Mouse (Mus musculus) left cerebral cortex, postnatal 10 days (tissue): ENCODE measurements around the gene a. TPM values are rescaled to one million over a fixed set of nuclear protein-coding genes. Genes with fewer than 3 reads are reported as not detected.
"Not testable (repeated sequence)": the region's sequence is repeated elsewhere in the genome, so short reads cannot be mapped to it uniquely, and the experiment has no call there.

Experiments
- DNase-seq, 2 experiments: peaks; one replicate each; pipeline ENCODE4 v3.0.0; 2021 to 2022; ENCODE audit warnings: low spot score in 2 of 2, mixed read lengths in 1 of 2; ENCODE audit errors: extremely low spot score in 1 of 2
- intact Hi-C: fragments of 180-260 bp; cut with DNase I; formaldehyde crosslinking; loops from one replicate; pipeline ENCODE4 v1.15.1; 2025
- total RNA-seq, 2 experiments: library from RNA; stranded (reverse); gene quantifications; 2 replicates each; pipeline ENCODE4 v1.2.3; 2021

Gene a
- total RNA-seq, 2 experiments from 2014 or later: 0.77 TPM; not detected in 1

DNA sequence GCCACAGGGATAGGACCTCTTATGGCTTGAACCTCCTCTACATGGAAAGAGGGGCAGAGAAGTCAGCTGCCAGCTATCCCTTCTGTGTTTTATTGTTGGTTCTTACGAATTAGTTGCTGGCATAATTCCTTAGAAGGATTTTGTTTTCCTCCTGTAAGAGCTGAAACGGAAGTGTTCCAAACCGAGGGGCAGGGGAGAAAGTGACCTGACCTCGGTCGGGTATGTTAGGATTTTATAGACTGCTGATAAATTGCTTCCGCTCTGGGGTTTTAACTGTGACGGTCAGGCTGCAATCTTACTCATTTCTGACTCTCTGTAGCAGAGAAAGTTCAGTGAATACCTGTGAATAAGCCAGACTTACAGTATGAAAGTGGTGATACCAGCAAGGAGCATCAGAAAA, 158.2 kb downstream of the a start:
- no peak for DNase-seq
- intact Hi-C loops: loop anchor here (5.0 to 10.0 kb wide), 2 partner anchors 42 to 245 kb away; no protein-coding TSS in a partner anchor

GRCm38 (mm10) chr2:154949877-154950276, 158.7 kb downstream of the a start:
- no peak for DNase-seq
- intact Hi-C loops: loop anchor here (5.0 to 10.0 kb wide), 2 partner anchors 43 to 245 kb away; no protein-coding TSS in a partner anchor

DNA sequence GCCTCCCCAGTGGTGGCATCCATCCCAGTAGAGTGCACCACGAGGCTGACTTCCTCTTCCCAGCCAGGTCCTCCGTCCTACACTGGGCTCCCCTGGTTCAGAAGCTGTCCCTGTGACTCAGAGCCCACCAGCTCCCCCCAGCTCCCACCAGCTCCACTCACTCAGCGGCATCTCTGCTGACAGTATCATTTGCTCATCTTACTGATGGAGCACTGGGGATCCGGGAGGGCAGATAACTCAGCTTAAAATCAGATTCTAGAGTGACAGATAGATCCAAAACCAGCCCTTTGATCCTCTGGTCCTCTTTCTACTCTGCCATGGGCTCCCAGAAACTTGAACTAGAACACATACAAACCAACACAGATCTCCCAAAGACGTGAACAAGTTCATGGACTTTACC, 159.4 kb downstream of the a start:
- DNase-seq: no peak
- intact Hi-C loops: no loop called here

- no peak for DNase-seq
- intact Hi-C loops: no loop called here
Measured at GRCm38 (mm10) chr2:154959486-154959885, 168.3 kb downstream of the a start.

DNA sequence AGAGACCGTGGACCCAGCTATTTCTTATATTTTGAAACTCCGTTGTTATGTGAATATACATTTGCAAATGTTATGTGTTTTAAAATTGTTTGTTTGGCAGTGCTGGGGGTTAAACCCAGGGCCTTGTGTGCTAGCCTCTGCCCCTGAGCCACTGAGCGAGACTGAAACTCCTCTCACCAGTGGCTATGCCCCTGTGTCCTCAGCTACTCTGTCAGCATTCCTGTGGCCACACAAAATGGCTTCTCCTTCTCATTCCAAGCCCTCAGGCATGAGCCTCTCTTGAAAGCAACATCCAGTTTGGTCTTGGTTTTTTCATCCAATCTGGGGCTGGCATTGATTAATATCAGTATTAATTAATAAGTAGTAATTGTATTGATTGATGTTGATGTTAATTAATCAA, 168.7 kb downstream of the a start:
- intact Hi-C loops: no loop called here
- DNase-seq: no peak

DNA sequence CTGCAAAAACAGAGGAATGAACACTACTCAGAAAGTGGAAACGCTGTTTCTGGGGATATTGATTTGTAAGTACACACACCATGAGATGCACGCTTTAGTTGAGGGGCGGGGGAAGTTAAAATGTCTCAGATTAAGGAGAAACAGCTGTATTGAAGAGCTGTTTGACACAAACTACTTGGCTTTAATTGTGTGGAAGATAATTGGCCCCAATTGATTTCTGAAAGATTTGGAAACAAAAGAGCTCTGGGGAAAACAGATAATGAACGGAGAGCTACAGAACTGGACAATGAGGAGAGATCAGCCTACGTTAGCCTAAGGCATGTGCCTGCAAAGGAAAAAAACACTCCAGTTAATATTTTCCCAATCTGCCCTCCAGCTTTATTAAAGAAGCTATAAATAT, 172.0 kb downstream of the a start:
- intact Hi-C loops: no loop called here
- no peak for DNase-seq

DNA sequence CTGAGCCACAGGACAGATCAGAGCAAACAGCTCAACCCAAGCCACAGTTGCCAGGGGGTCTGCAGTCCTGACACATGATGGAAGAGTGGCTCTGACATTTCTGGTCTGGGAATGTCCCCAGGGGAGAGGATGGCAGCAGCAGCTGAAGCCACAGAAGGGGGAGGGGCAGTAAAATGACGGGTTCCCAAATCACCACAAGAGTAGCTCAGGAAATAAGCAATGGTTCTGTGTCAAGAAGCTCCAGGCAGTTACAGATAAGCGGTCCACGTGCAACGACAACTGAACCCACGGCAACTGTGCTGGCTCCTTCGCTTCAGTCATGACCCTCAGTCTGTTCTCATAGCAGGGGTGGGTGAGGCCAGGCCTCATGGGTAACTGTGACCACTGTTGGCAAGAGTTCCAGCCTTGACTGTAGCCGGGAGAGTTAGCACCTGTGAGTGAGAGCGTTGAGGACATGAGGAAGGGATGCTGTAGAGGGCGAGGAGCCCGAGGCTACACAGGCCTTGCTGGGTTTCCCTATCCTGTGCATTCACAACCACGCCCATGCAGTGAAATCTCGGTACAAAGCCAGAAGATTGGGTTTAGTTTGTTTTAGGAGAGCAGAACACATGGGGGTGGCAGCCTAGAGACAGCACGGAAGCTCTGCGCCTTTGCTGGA, 178.7 kb downstream of the a start:
- not testable (repeated sequence) for DNase-seq
- intact Hi-C loops: loop anchor here (2.0 kb wide), 1 partner anchor 49 kb away; no protein-coding TSS in a partner anchor

DNA sequence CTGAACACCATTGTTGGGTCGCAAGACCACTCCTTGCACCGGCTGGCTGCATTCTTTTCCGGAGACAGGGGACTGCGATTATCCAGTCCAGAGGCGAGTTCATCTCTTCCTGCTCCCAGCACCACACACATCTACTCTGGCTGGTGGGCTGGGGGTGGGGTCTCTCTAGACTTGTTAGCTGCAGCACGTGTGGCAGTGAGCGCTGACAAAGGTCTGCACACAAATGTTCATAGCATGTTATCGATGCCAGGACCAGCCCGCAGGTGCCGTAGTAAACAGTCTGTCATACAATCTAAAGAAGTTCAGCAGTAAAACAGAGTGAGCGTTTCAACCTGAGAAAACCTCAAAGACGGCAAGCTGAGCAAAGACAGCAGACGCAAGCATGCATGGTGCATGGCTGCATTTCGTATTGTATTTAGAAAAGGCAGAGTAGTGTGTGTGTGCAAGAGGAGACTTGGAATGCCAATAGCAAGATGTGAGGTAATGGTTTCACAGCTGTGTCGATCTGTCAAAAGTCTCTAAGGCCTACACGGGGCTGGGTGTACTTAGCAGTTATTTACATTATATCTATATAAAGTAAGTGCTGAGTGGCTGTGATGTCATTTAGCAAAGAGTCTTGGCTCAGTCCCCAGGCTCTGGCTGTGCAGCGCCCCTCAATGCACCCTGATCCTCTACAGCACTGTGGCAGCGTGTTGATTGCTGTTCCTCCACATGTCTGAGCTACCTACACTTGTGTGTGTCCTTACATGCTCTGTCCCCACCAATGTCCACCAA, 180.9 kb downstream of the a start:
- DNase-seq: no peak
- intact Hi-C loops: loop anchor here (2.0 kb wide), 1 partner anchor 51 kb away; no protein-coding TSS in a partner anchor

GRCm38 (mm10) chr2:154972981-154973380, 181.8 kb downstream of the a start:
- DNase-seq: no peak

GRCm38 (mm10) chr2:154986609-154987008, 195.4 kb downstream of the a start:
- DNase-seq: no peak
- intact Hi-C loops: no loop called here

More at GRCm38 (mm10) chr2:154972981-154973380, 181.8 kb downstream of the a start:
- intact Hi-C loops: no loop called here

DNA sequence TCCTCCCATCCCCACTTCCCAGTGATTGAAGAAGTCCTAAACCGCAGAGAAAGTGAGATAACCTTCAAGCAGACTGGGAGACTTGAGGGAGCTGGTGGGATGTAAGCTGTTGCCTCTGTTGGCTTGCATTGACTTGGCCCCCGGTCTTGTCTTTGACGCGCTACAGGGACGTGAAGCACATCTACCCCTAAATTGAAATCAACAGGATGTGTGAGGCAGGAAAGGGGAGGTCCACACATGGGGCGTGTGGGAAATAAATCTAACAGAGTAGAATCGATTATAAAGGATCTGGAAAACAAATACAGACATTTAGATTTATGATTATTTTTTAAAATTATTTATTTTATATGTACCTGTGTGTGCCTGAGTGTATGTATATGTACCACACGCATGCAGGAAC, 200.2 kb downstream of the a start:
- DNase-seq: no peak
- intact Hi-C loops: no loop called here

- DNase-seq: no peak
- intact Hi-C loops: no loop called here
Measured at GRCm38 (mm10) chr2:154992083-154992482, 200.9 kb downstream of the a start.

- intact Hi-C loops: no loop called here
- DNase-seq: no peak
Measured at GRCm38 (mm10) chr2:155005491-155005890, 214.3 kb downstream of the a start.

GRCm38 (mm10) chr2:155011086-155011656, 220.0 kb downstream of the a start:
- intact Hi-C loops: no loop called here
- no peak for DNase-seq

DNA sequence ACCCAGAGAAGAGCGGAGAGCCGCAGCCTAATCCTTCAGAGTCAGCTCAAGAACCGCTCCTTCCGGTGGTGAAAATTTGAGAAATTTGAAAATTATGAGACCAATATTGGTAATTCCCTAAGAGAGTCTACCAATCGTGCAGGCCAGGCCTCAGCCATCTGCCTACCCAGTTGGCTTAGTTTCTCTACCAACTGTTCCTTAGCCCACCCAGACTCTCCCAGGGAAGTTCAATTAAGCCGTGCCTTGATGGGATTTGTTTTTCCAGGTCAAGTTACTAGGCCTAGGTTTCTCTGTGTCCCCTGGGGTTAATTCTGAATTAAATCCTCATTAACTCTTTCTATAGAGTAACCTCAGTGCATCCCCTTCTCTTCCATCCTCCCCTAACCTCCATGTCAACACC, 221.8 kb downstream of the a start:
- DNase-seq: no peak
- intact Hi-C loops: no loop called here

- DNase-seq, intact Hi-C loops: not testable (repeated sequence)
Measured at GRCm38 (mm10) chr2:155016751-155017150, 225.5 kb downstream of the a start.

DNA sequence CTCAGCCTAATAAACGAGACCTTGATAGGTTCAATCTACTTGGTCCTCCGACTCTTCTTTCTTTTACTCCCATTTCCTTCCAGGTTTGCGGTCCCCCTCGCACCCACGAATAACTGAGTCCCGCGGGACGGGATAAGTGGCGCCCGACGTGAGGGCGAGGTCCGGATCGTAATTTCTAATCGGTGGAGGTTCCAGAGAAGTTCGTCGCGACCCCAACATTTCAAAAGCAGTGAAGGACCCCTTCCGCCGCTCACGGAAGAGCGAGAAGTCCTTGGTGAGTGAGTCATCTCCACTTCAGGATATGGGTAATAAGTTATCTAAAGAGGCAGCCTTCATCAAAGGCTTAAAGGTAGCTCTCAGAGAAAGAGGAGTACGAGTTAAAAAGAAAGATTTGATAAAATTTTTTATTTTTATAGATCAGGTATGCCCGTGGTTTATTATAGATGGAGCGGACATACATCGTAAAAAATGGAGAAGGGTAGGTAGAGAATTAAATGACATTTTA, 227.1 kb downstream of the a start, which contains the start of gene Gm14226:
TSS of gene Gm14226 (plus strand) at position 16 of the 505 bp plus-strand sequence.
- intact Hi-C loops, DNase-seq: not testable (repeated sequence)

DNA sequence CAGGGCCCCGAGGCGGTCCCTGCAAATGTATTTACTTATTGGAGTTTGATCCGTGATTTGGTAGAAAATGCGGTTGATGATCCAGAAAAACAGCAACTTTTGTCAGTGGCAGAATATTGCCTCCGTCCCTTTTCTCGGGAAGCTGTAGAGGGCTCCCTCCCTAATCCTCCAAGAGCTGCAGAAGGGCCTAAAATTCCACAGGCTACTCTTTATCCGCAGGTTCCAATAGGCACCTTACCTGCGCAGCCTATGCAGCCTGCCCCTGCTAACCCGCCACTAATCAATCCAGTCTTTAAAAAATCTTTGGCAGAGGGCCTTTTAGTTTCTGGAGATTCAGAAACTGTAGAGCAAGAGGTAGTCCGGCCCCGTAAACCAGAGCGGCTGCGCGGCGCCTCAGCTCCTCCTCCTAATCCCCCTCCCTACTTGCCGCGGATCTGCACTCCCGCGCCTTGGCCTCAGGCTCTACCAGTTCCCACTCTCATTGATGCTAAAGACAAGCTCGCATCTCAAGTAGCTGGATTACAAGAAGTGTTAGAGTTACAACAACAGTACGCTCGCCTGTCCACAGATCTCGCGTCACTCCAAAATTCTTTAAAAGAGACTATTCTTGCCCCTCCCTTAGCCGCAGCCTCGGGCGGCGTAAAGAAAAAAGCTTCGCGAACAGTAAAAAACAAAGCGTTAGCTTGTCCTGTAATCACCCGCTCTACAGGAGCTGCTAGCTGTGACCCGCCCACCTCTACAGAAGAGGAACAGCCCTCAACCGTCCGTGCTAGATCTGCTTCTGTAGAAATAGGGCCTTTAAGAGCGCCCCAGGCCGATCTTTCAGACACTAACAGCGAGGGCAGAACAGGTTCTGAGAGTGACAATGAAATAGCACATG, 227.8 kb downstream of the a start:
- peak; percentile 54 to 83 for DNase-seq
- intact Hi-C loops: no loop called here

GRCm38 (mm10) chr2:155019673-155020072, 228.5 kb downstream of the a start:
- peak; percentile 85 to 90 for DNase-seq

More at GRCm38 (mm10) chr2:155019673-155020072, 228.5 kb downstream of the a start:
- intact Hi-C loops: no loop called here
